Mouse (Mus musculus) thymus, adult 2 months (tissue): ENCODE measurements around the gene Pde4d. TPM values are rescaled to one million over a fixed set of nuclear protein-coding genes. Genes with fewer than 3 reads are reported as not detected.

Experiments used
- DNase-seq: peaks from one replicate; pipeline ENCODE4 v3.0.0; 2021
- H3K27ac ChIP-seq: fragments of 200-500 bp; 2 replicates; pipeline ENCODE4 v1.5.1; 2012; ENCODE audit warnings: low read length, control low read depth; ENCODE audit not compliant: control insufficient read depth, insufficient read depth
- H3K27me3 ChIP-seq: fragments of 200-500 bp; 2 replicates; pipeline ENCODE4 v1.6.1; 2012; ENCODE audit warnings: mild to moderate bottlenecking, low read length, moderate library complexity, mixed read lengths; ENCODE audit not compliant: control insufficient read depth, insufficient read depth
- H3K36me3 ChIP-seq: fragments of 200-500 bp; 2 replicates; pipeline ENCODE4 v1.6.1; 2012; ENCODE audit warnings: mild to moderate bottlenecking, low read length, moderate library complexity; ENCODE audit not compliant: control insufficient read depth, insufficient read depth
- H3K4me1 ChIP-seq: fragments of 200-500 bp; replicated peaks from 2 replicates; pipeline ENCODE4 v1.6.1; 2012; ENCODE audit warnings: low read length; ENCODE audit not compliant: control insufficient read depth, insufficient read depth
- H3K4me3 ChIP-seq: fragments of 200-500 bp; 2 replicates; pipeline ENCODE4 v1.5.1; 2012; ENCODE audit warnings: mild to moderate bottlenecking, low read length, control low read depth, moderate library complexity; ENCODE audit not compliant: control insufficient read depth, insufficient read depth
- CTCF ChIP-seq: fragments of 200-500 bp; IDR thresholded peaks from 2 replicates; pipeline ENCODE4 v1.5.1; 2012; ENCODE audit warnings: mild to moderate bottlenecking, control low read depth, low read length, moderate library complexity, borderline replicate concordance; ENCODE audit not compliant: control insufficient read depth, poor library complexity, insufficient read depth; ENCODE audit errors: extremely low read depth
- POLR2A ChIP-seq: fragments of 200-500 bp; IDR thresholded peaks from 2 replicates; pipeline ENCODE4 v1.6.1; 2012; ENCODE audit warnings: mild to moderate bottlenecking, low read length, control low read depth, moderate library complexity; ENCODE audit not compliant: control insufficient read depth, poor library complexity, insufficient read depth; ENCODE audit errors: extremely low read depth
- WGBS: fragments of 180-500 bp; shearing (Covaris S2); methylation state at CpG from one replicate; pipeline ENCODE4 v1.1.7; 2018; 5-methylcytosine and 5-hydroxymethylcytosine counted together
- polyA plus RNA-seq: library from polyadenylated mRNA; depleted of rRNA; stranded (reverse); fragments of >200 nt; gene quantifications from 2 replicates; pipeline ENCODE4 v1.2.3, GENCODE M21; 2012

Gene Pde4d
- polyA plus RNA-seq, 1 experiment = 35.2 TPM

DNA sequence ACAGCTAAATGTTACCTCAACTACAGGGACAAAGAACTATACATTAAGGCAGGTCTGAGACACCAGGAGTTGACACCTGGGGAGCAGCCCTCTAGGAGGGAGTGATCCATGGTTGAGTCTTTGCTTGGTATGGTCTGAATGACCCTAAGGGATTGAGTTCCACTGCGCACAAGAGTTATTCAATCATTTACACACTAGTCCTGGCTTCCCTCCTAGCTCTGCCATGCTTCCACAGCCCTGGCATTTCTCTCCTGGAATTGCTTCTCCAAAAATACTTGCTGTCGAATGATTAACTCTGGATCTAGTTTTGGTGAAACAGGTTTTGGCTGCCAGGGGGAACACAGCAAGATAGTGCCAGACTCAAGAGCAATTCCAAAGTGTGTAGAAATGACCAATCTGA lies 178.8 kb downstream of the Pde4d start:
- Histone ChIP-seq H3K4me3 (no peak overlapping the region), H3K27ac (no peak overlapping the region), H3K36me3 (no peaks in the 10 kb centered on the region), H3K4me1 (no peaks in the 10 kb centered on the region), H3K27me3 (no peaks in the 10 kb centered on the region)
- 97% methylated on average over 2 of the region's 2 CpGs for WGBS
- no peak for DNase-seq
- TF ChIP-seq POLR2A (no peak), CTCF (no peak)

- 56% methylated on average over 2 of the region's 2 CpGs for WGBS
- Histone ChIP-seq H3K36me3 (no peaks in the 10 kb centered on the region), H3K4me1 (no peaks in the 10 kb centered on the region), H3K4me3 (no peak overlapping the region), H3K27me3 (no peaks in the 10 kb centered on the region), H3K27ac (no peak overlapping the region)
- TF ChIP-seq POLR2A (no peak), CTCF (no peak)
- DNase-seq = no peak
These were observed 180.8 kb downstream of the Pde4d start for GRCm38 (mm10) chr13:108630576-108630975.

DNA sequence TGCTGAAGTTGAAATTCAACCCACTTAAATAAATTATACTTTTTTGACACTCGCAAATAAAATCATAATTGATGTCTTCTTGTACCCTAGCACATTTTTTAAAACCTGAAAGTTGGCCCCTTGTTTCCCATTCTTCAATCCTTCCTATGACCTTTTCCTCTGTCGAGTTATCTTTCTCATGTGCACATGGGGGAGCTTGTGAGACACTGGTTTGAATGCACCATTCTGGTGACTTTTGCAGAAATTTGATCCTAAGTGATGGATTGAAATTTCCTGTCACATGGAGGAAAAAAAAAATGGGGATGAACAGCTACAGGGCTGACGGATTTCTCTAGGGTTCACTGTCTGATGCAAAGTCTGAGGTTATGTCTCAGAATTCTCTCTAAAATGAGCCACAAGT lies 181.5 kb downstream of the Pde4d start:
- no peak for DNase-seq
- Histone ChIP-seq H3K4me3 (no peak overlapping the region), H3K27me3 (no peaks in the 10 kb centered on the region), H3K27ac (no peak overlapping the region), H3K36me3 (no peaks in the 10 kb centered on the region), H3K4me1 (no peaks in the 10 kb centered on the region)
- no peak for TF ChIP-seq CTCF
- no peak for TF ChIP-seq POLR2A
- WGBS = 73% methylated on average over 3 of the region's 3 CpGs

DNA sequence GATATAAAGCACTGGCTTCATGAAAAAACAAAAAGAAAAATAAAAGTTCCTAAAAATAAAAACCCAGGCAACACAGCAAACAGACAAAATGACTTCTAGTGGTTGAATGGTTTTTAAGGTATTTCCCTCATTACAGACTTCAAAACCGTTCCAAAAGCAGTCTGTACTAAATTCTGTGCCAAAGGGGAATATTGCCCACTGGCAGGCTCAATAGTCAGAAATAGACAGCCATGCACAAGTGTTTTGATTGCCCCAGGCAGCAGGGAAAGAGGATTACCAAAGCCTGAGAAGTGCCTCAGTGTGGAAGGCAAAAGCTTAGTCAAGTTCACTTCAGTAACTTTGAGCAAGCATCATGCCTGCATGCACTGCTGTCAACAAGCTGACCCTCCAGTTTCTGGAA lies 186.8 kb downstream of the Pde4d start:
- WGBS = 78% methylated on average over 1 of the region's 1 CpGs
- no peak for TF ChIP-seq CTCF
- TF ChIP-seq POLR2A = no peak
- H3K27me3 ChIP-seq = no peaks in the 10 kb centered on the region

GRCm38 (mm10) chr13:108642259-108642658 lies 192.5 kb downstream of the Pde4d start:
- no peak overlapping the region for H3K4me3 ChIP-seq
- TF ChIP-seq POLR2A = no peak
- TF ChIP-seq CTCF = no peak
- no peaks in the 10 kb centered on the region for H3K36me3 ChIP-seq
- 68% methylated on average over 5 of the region's 5 CpGs for WGBS
- no peaks in the 10 kb centered on the region for H3K27me3 ChIP-seq
- 0 out of 2 replicates have a peak, but pooled peaks cover under 1% of the 10 kb centered on the region for H3K4me1 ChIP-seq
- DNase-seq = no peak
- H3K27ac ChIP-seq = no peak overlapping the region

More for the DNA sequence above, 186.8 kb downstream of the Pde4d start:
- no peak overlapping the region for H3K4me3 ChIP-seq
- no peak for DNase-seq
- no peaks in the 10 kb centered on the region for H3K36me3 ChIP-seq
- no peaks in the 10 kb centered on the region for H3K4me1 ChIP-seq
- H3K27ac ChIP-seq = no peak overlapping the region

GRCm38 (mm10) chr13:108646801-108647200 lies 197.1 kb downstream of the Pde4d start:
- 25% methylated on average over 6 of the region's 6 CpGs for WGBS
- H3K36me3 ChIP-seq = no peaks in the 10 kb centered on the region
- no peak for DNase-seq
- H3K27me3 ChIP-seq = no peaks in the 10 kb centered on the region
- TF ChIP-seq POLR2A (no peak), CTCF (no peak)
- H3K27ac ChIP-seq = no peak overlapping the region
- no peak overlapping the region for H3K4me3 ChIP-seq
- H3K4me1 ChIP-seq = 0 out of 2 replicates have a peak, but pooled peaks cover 2% of the 10 kb centered on the region

DNA sequence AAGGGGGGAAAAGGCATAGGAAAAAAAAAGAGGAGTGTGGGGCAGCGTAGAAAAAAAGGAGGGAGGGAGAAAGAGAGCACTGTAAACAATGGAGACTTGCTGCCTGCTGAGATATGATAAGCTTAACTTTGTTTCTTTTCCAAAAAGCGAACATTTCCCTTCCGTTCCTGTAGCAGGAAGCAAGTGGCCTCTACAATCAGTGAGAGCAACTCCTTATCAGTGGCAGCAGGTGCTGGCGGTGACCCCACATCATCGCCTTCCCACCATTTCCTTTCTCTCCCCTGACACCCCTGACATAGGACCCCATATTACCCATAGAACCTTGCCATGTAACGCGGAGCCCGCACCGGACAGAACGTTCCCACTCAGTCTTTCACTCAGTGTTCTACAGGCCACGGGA lies 197.5 kb downstream of the Pde4d start:
- Histone ChIP-seq H3K27me3 (no peaks in the 10 kb centered on the region), H3K4me1 (0 out of 2 replicates have a peak, but pooled peaks cover 2% of the 10 kb centered on the region), H3K4me3 (no peak overlapping the region), H3K36me3 (no peaks in the 10 kb centered on the region), H3K27ac (no peak overlapping the region)
- TF ChIP-seq POLR2A = no peak
- TF ChIP-seq CTCF = no peak
- 7% methylated on average over 11 of the region's 11 CpGs for WGBS
- DNase-seq = no peak
